Mouse (Mus musculus) CD8-positive naive resting alpha-beta T cell, adult 2 months (primary cell): ENCODE data around the gene Map1b.

Source experiments
- DNase-seq, 2 experiments: peaks; one replicate each; pipeline ENCODE4 v3.0.0; 2022; ENCODE audit warnings: low read depth in 2 of 2, low spot score in 2 of 2

Map1b gene

DNA sequence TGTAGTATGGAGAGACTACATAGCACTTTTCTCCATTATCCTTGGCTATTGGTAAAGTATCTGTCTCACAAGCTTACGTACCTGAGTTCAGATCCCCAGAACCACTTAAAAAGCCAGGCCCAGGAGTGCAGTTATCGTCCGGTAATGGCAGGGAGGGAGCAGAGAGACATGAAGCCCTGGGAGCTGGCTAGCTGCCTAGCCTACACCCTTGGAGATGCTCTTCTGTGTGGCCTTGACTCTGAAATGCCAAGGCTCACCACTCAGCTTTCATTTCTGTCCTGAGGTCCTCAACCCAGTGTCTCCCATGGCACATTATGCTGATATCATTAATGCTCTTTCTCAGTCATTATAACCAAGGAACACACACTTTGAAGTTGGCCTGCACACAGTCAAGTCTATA lies 104.6 kb downstream of the Map1b start:
- no peak for DNase-seq

- DNase-seq, result no peak
Measured at GRCm38 (mm10) chr13:99410611-99411515, 105.5 kb downstream of the Map1b start.

DNA sequence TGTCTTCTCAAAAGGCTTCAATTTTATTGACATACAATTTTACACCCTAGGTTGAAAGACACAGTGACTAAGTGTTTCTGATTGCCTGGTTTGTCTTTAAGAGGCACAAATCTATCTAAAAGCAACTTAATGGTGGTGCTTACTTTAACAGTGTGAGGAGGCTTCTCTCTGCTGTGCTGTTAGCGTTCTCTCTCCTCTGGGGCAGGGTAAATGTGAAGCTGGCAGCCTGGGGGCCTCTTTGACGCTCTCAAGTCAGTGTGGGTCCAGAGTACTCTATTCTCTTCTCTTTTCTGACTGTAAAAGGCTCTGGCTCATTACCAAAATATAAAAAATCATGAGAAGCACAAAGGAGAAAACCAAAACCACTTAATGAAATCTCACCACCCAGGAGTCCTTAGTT lies 107.1 kb downstream of the Map1b start:
- DNase-seq, result no peak

- DNase-seq, result no peak
Measured at GRCm38 (mm10) chr13:99399373-99399772, 117.0 kb downstream of the Map1b start.

- DNase-seq, result no peak
Measured at GRCm38 (mm10) chr13:99398149-99398701, 118.1 kb downstream of the Map1b start.

- no peak for DNase-seq
Measured at GRCm38 (mm10) chr13:99397228-99397627, 119.1 kb downstream of the Map1b start.

- no peak for DNase-seq
Measured at GRCm38 (mm10) chr13:99395531-99395930, 120.8 kb downstream of the Map1b start.

DNA sequence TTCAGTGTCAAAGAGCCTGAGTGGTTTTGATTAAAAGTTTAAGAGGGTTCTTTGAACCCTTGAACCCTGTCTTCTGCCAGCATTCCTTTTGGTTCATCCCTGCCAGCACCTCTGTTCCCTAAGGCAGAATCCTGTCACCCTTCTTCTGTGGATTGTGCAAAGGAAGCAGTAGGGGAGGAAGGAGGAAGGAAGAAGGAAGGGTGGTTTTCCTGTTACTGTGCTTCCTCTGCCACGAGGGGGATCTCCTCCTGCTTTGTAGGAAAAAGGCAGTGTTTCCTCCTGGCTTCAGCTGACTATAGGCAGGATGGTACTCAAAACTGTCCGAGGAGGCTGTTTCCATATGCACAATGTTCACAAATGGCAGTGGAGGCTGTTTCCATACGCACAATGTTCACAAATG lies 121.6 kb downstream of the Map1b start:
- DNase-seq, result no peak

DNA sequence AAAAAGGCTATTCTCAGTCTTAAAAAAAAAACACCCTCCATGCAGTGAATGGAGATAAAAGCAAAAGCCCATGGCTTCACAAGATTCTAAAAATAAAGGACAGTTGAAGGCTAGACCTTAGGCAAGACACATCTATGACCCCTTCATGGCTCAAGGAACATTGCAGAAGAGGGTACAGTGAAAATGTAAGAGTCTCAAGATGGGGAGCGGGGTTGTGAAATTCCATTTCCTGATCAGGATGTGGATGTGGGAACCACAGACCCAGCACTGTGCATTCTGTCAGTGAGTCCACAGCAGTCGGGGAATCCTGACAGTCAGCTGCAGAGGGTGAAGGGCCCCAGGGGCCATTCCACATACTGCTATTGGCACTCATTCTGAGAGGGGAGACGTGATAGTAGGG lies 123.2 kb downstream of the Map1b start:
- no peak for DNase-seq

GRCm38 (mm10) chr13:99391417-99391816 lies 124.9 kb downstream of the Map1b start:
- DNase-seq, result no peak

DNA sequence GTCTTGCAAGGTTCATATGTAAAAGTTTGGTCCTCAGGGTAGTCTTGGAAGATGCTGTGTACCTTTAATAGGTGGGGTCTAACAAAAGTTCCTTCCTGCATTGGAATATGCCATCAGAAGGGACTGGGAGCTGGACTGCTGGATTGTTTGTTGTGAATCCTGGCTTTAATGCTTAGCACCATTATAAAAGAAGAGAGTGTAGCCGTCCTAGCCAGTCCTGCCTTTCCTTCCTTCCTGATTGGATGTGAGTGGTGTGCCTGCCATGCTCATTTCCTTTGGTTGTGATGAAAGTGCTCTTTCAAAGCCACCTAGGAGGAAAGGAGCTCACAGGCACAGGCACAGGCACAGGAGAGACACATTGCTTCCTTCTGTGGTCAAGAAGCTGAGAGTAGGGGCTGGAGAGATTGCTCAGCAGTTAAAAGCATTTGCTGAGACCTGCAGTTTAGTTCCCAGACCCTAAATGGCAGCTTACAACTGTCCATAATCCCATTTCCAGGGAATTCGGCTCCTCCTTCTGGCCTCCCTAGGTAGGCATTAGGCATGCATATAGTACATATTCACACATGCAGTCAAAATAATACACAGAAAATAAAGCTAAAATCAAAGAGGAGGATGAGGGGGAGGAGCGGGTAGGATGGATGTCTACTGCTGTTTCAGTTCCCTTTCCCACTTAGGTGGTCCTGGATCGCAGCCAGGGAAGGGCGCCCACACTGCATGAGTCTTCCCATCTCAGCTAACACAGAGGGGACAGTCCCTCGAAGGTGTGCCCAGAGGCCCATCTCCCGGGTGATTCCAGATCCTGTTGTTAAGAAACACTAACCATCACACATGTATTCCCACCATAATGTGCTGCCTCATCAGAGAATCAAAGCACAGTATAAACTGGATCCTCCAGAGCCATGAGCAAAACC lies 128.2 kb downstream of the Map1b start:
- no peak for DNase-seq

DNA sequence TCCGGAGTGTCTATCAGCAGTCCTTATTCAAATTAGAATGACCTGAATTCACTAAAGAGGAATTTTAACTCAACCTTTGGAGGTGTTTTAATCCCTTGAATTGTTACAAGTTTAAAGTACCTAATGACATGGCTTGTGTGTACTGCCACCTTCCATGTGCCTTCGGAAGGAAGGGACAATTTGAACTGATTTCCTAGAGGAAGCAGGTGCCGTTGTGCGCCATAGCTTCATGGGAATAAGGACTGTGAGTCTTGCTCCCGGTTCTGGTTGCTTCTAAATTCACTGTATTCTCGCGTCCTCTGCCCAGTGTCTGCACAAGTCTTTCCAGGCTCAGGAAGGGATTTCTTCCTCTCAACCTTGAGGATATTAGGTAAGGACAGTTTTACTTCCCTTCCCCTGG lies 130.0 kb downstream of the Map1b start:
- no peak for DNase-seq

DNA sequence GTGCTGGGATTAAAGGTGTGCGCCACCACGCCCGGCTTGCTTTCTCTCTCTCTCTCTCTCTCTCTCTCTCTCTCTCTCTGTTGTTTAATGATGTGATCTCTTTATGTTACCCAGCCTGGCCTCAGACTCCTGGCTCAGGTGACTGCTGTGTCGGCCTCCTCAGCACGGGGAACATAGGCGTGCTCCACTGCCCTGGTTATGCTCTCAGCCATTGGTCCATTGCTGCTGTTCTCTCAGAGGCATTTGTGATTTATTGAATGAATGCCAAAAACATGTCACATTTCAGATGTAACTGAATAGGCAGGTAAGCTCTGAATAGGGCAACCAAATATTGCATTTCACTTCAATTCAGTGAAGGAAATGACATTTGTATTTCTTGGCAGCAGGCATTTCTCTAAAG lies 130.4 kb downstream of the Map1b start:
- no peak for DNase-seq

- DNase-seq, result no peak
Measured at GRCm38 (mm10) chr13:99384555-99385203, 131.7 kb downstream of the Map1b start.

GRCm38 (mm10) chr13:99382373-99382772 lies 134.0 kb downstream of the Map1b start:
- no peak for DNase-seq

GRCm38 (mm10) chr13:99378223-99378622 lies 138.1 kb downstream of the Map1b start:
- no peak for DNase-seq

GRCm38 (mm10) chr13:99377055-99377454 lies 139.3 kb downstream of the Map1b start:
- DNase-seq, result no peak

DNA sequence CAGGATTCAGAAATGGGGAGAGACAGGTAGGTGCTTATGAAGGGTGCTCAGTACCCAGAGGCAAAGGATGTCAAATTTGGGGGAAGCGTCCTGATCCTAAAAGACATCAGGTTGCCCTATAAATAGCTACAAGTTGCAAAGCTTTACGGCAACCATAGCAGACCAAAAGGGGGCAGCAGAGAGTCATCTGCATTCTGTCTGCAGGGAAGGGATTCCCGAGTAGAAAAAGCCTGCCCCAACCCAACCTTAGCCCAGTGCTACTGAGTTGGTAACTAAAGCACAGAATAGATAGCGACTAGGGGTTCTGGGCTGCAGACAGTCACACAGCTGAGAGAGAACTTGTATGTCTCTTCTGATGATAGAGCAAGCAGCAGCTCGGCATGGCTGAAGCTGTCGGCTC lies 140.8 kb downstream of the Map1b start:
- peak in 1 of 2 experiments; percentile 28 for DNase-seq

GRCm38 (mm10) chr13:99374191-99374590 lies 142.1 kb downstream of the Map1b start:
- DNase-seq, result no peak

DNA sequence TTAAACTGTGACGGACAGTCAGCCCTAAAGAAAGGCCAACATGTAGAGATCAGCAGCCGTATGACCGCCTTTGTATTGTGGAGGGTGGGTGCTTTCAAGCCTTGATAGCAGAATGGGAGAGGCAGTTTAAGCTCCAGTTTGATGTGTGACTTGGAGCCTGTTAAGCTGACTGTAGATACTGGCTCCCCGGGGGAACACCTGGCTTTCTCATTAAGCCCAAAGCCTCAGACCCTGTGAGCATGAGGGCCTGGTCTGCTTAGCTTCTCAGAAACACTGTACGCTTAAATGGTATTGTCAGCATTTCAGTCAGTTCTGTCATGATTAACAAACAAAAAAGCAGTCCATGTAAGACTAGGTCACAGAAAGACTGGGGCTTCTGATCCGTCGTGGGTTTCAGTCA lies 142.7 kb downstream of the Map1b start:
- no peak for DNase-seq
